Comparison of ENCODE assay signal across 7 mouse cellular contexts in the genomic region with DNA sequence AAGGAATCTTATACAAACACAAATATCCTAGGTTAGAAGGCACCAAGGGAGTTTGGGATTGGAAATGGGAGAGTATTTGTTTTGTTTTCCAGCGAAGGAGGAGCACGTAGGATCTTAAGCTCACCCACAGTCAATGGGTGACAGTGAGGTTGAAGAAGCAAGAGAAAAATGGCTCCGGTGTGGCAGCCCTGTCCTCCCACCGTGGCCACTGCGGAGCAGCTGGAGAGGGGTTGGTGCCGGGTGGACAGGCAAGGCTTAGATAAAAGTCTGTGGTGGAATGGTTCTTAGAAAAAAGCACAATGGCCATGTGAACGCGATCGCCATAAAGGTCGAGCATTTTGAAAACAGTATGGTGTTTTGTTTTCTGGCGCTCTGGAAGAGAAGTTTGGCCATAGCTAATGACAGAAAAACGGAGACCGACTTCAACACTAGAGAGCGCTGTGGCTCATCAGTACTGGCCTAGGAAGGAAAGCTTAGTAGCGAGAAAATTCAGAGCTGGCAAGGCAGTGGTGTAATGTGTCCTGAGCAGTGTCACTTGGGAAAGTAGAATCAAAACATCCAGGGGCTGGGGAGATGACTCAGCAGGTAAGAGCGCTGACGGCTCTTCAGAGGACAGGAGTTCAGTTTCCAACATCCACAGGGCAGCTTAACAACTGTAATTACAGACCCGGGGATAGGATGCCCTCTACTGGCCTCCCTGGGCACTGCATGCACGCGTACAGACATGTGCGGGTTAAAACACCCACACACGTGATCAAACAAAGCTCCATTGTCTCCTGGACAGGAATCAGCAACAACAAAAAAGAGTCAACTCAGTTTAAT. TPM values are rescaled to one million over a fixed set of nuclear protein-coding genes. Genes with fewer than 3 reads are reported as not detected.
DNase-seq lines count a peak whose midpoint lies in the region; ATAC-seq lines count a peak whose summit lies in the region.

No protein-coding gene starts in this region.

- H3K9ac ChIP-seq in embryonic facial prominence, embryonic 11.5 days (replicated peaks; ENCODE audit: low read length) = no peak overlapping the region
- no peak overlapping the region for H3K9ac ChIP-seq in midbrain, embryonic 13.5 days (replicated peaks)

- no peaks in the 10 kb centered on the region for H3K27me3 ChIP-seq in embryonic facial prominence, embryonic 11.5 days (ENCODE audit: control insufficient read depth, insufficient read depth, low read length)
- no peaks in the 10 kb centered on the region for H3K27me3 ChIP-seq in limb, embryonic 10.5 days (ENCODE audit: low read depth, poor library complexity, severe bottlenecking)
- H3K27me3 ChIP-seq in midbrain, embryonic 13.5 days = no peaks in the 10 kb centered on the region

- no peaks in the 10 kb centered on the region for H3K4me1 ChIP-seq in embryonic facial prominence, embryonic 11.5 days (ENCODE audit: control insufficient read depth, insufficient read depth, low read length)
- H3K4me1 ChIP-seq in limb, embryonic 10.5 days = 0 out of 2 replicates have a peak, but pooled peaks cover 4% of the 10 kb centered on the region
- H3K4me1 ChIP-seq in midbrain, embryonic 13.5 days (replicated peaks) = peaks cover 6% of the 10 kb centered on the region; the same call in 1 of the 2 replicates

- H3K27ac ChIP-seq in embryonic facial prominence, embryonic 11.5 days (replicated peaks; ENCODE audit: low read depth, low read length) = no peak overlapping the region
- peak overlapping the region; percentile 14 for H3K27ac ChIP-seq in limb, embryonic 10.5 days
- H3K27ac ChIP-seq in midbrain, embryonic 13.5 days = no peak overlapping the region

- peak; percentile 85 for DNase-seq in adrenal gland, postnatal 14 days
- DNase-seq in embryonic facial prominence, embryonic 11.5 days (ENCODE audit: low spot score) = peak; percentile 88
- DNase-seq in kidney, adult 11 months = peak; percentile 76
- DNase-seq in limb, embryonic 10.5 days (ENCODE audit: low spot score) = peak; percentile 91
- peak; percentile 74 for DNase-seq in spleen, adult 12 weeks (ENCODE audit: low spot score)

- H3K4me2 ChIP-seq in embryonic facial prominence, embryonic 11.5 days (ENCODE audit: low read depth, low read length) = peak overlapping the region; percentile 24
- peak overlapping the region; percentile 40 for H3K4me2 ChIP-seq in midbrain, embryonic 13.5 days (replicated peaks)

- peak; percentile 79; the same call in 1 of the 2 replicates for ATAC-seq in embryonic facial prominence, embryonic 11.5 days (replicated peaks; ENCODE audit: insufficient number of reproducible peaks, low FRiP score, low TSS enrichment, low read depth)
- ATAC-seq in granulocyte monocyte progenitor cell, adult 5-6 weeks (replicated peaks; ENCODE audit: poor library complexity, severe bottlenecking) = peak; percentile 90
- ATAC-seq in midbrain, embryonic 13.5 days = peak; percentile 90

- WGBS in embryonic facial prominence, embryonic 11.5 days = 20% methylated on average over 22 of the region's 22 CpGs
- WGBS in limb, embryonic 10.5 days = 20% methylated on average over 22 of the region's 22 CpGs
- 22% methylated on average over 22 of the region's 22 CpGs for WGBS in midbrain, embryonic 13.5 days

- H3K4me3 ChIP-seq in embryonic facial prominence, embryonic 11.5 days (ENCODE audit: low read depth, low read length) = no peak overlapping the region
- peak overlapping the region; percentile 44 for H3K4me3 ChIP-seq in limb, embryonic 10.5 days
- H3K4me3 ChIP-seq in midbrain, embryonic 13.5 days (replicated peaks) = no peak overlapping the region; the same call in 1 of the 2 replicates

- H3K9me3 ChIP-seq in embryonic facial prominence, embryonic 11.5 days (replicated peaks; ENCODE audit: control insufficient read depth, low read length) = no peaks in the 10 kb centered on the region
- H3K9me3 ChIP-seq in limb, embryonic 10.5 days (replicated peaks) = no peaks in the 10 kb centered on the region
- H3K9me3 ChIP-seq in midbrain, embryonic 13.5 days = no peaks in the 10 kb centered on the region

- no peaks in the 10 kb centered on the region for H3K36me3 ChIP-seq in embryonic facial prominence, embryonic 11.5 days (replicated peaks; ENCODE audit: control insufficient read depth, insufficient read depth, low read depth, low read length)
- H3K36me3 ChIP-seq in limb, embryonic 10.5 days = no peaks in the 10 kb centered on the region
- H3K36me3 ChIP-seq in midbrain, embryonic 13.5 days = no peaks in the 10 kb centered on the region

RNA-seq across cellular contexts. Expression of a gene that starts 14.8 kb away (rescaled TPM):
- total RNA-seq in adrenal gland, postnatal 14 days (2021) = not detected in 2 replicates
- 0.66 and 0.78 TPM in 2 replicates for polyA plus RNA-seq in embryonic facial prominence, embryonic 11.5 days (2014; fragmentation: Nextera tagmentation; extraction: Ambion mirVana)
- total RNA-seq in granulocyte monocyte progenitor cell, adult 5-6 weeks (2014; fragmentation: Nextera tagmentation) = not detected in 2 replicates
- not detected in 2 replicates for total RNA-seq in granulocyte monocyte progenitor cell, adult 5-6 weeks (2017)
- 0.39 and 0.83 TPM in 2 replicates for polyA plus RNA-seq in limb, embryonic 10.5 days (2016; fragmentation: Nextera tagmentation; extraction: Ambion mirVana)
- 2.7 and 3.1 TPM in 2 replicates for polyA plus RNA-seq in midbrain, embryonic 13.5 days (2015; fragmentation: Nextera tagmentation; extraction: Ambion mirVana)

RNA-seq across cellular contexts. Expression of a gene that starts 49.6 kb away (rescaled TPM):
- total RNA-seq in adrenal gland, postnatal 14 days (2021) = 17.7 and 18.2 TPM in 2 replicates
- polyA plus RNA-seq in embryonic facial prominence, embryonic 11.5 days (2014; fragmentation: Nextera tagmentation; extraction: Ambion mirVana) = 56.9 and 61.9 TPM in 2 replicates
- total RNA-seq in granulocyte monocyte progenitor cell, adult 5-6 weeks (2014; fragmentation: Nextera tagmentation) = 30.8 and 35.3 TPM in 2 replicates
- total RNA-seq in granulocyte monocyte progenitor cell, adult 5-6 weeks (2017) = 55.1 and 67.3 TPM in 2 replicates
- 79.1 and 84.9 TPM in 2 replicates for polyA plus RNA-seq in limb, embryonic 10.5 days (2016; fragmentation: Nextera tagmentation; extraction: Ambion mirVana)
- 46.7 and 48.1 TPM in 2 replicates for polyA plus RNA-seq in midbrain, embryonic 13.5 days (2015; fragmentation: Nextera tagmentation; extraction: Ambion mirVana)
